Mouse (Mus musculus): ENCODE data around the gene Trpm3.

GRCm38 (mm10) chr19:22804311-22804710 lies 665.5 kb downstream of the Trpm3 start:
- TF ChIP-seq CTCF (IDR thresholded peaks at IDR 0.05; ENCODE audit: extremely low read depth, insufficient read depth, insufficient read length, insufficient replicate concordance) (no peak), POLR2A (IDR thresholded peaks at IDR 0.05; ENCODE audit: low read depth, low read length) (no peak)

Measured in spleen, adult 2 months (tissue).